9 mouse cellular contexts compared by ENCODE assay signal in genomic region chr4:152315498-152316213, GRCm38 (mm10). TPM values are rescaled to one million over a fixed set of nuclear protein-coding genes. Genes with fewer than 3 reads are reported as not detected.
DNase-seq lines count a peak whose midpoint lies in the region; ATAC-seq lines count a peak whose summit lies in the region.
"Had no signal": no experiment of that assay in that cellular context is flagged by ENCODE, and none has a peak within 500 bp of the region (broad histone marks: within the 10 kb centered on the region; RNA-seq: fewer than 3 reads in every experiment).

No protein-coding gene starts in this region.

- peaks cover 7% of the 10 kb centered on the region for H3K4me1 ChIP-seq in liver, embryonic 16.5 days (ENCODE audit: control insufficient read depth, low read depth, low read length)

- DNase-seq in frontal cortex, postnatal 14 days (ENCODE audit: low spot score in 2 of 2), result no peak
- DNase-seq in right cerebral cortex, postnatal 14 days, result peak; percentile 24
- DNase-seq in right cerebral cortex, postnatal 4 days, result no peak
- no peak for DNase-seq in adrenal gland, postnatal 25 days
- no peak for DNase-seq in spleen, postnatal 36 days (ENCODE audit: low spot score in 2 of 2)
- no peak for DNase-seq in embryo, embryonic 10.5 days (ENCODE audit: low spot score)
- DNase-seq: kidney, adult 2 months had no signal

- H3K27me3 ChIP-seq in liver, embryonic 16.5 days (ENCODE audit: control insufficient read depth, insufficient read depth, low read depth, low read length), result peaks cover 78% of the 10 kb centered on the region

- H3K27ac ChIP-seq in liver, embryonic 16.5 days (ENCODE audit: low read length), result no peak overlapping the region

- H3K4me2 ChIP-seq in liver, embryonic 16.5 days (ENCODE audit: low read depth, low read length), result peak overlapping the region; percentile 24; the same call in 1 of the 2 replicates

- H3K36me3 ChIP-seq in liver, embryonic 16.5 days (ENCODE audit: control insufficient read depth, insufficient read depth), result no peaks in the 10 kb centered on the region

- ATAC-seq in frontal cortex, adult (ENCODE audit: low TSS enrichment), result peak; percentile 46; the same call in 1 of the 2 replicates
- ATAC-seq in liver, embryonic 16.5 days (ENCODE audit: low read depth), result no peak

- WGBS in liver, embryonic 16.5 days (ENCODE audit: insufficient replicate concordance), result 2% methylated on average over 43 of the region's 43 CpGs

- H3K4me3 ChIP-seq in liver, embryonic 16.5 days (ENCODE audit: low read depth, low read length), result no peak overlapping the region

- no peaks in the 10 kb centered on the region for H3K9me3 ChIP-seq in liver, embryonic 16.5 days (replicated peaks; ENCODE audit: control insufficient read depth, low read length)

- no peak overlapping the region for H3K9ac ChIP-seq in liver, embryonic 16.5 days (ENCODE audit: low read depth, low read length)

RNA-seq across cellular contexts. Expression of gene Rnf207, which starts 3.1 kb away (rescaled TPM):
- polyA plus RNA-seq in liver, embryonic 16.5 days (2015; fragmentation: Nextera tagmentation; extraction: Ambion mirVana), result not detected in 2 replicates
- total RNA-seq in adrenal gland, postnatal 25 days (2021), result 1.1 TPM in 1 of 2 replicates, not detected in the other

RNA-seq across cellular contexts. Expression of gene Rpl22, which starts 9.9 kb away (rescaled TPM):
- polyA plus RNA-seq in liver, embryonic 16.5 days (2015; fragmentation: Nextera tagmentation; extraction: Ambion mirVana), result 161 and 209 TPM in 2 replicates
- 458 and 532 TPM in 2 replicates for total RNA-seq in adrenal gland, postnatal 25 days (2021)

RNA-seq across cellular contexts. Expression of gene Icmt, which starts 18.6 kb away (rescaled TPM):
- 5.9 and 6.5 TPM in 2 replicates for polyA plus RNA-seq in liver, embryonic 16.5 days (2015; fragmentation: Nextera tagmentation; extraction: Ambion mirVana)
- total RNA-seq in adrenal gland, postnatal 25 days (2021), result 44.9 and 48.7 TPM in 2 replicates

RNA-seq across cellular contexts. Expression of gene Chd5, which starts 22.8 kb away (rescaled TPM):
- 0.04 TPM in 1 of 2 replicates, not detected in the other for polyA plus RNA-seq in liver, embryonic 16.5 days (2015; fragmentation: Nextera tagmentation; extraction: Ambion mirVana)
- 4.2 and 9.5 TPM in 2 replicates for total RNA-seq in adrenal gland, postnatal 25 days (2021)

RNA-seq across cellular contexts. Expression of gene Hes3, which starts 24.2 kb away (rescaled TPM):
- polyA plus RNA-seq in liver, embryonic 16.5 days (2015; fragmentation: Nextera tagmentation; extraction: Ambion mirVana), result not detected in 2 replicates
- total RNA-seq in adrenal gland, postnatal 25 days (2021), result not detected in 2 replicates
- polyA plus RNA-seq: kidney, adult 2 months had no signal
